Mouse (Mus musculus) E14TG2a.4 (cell line): ENCODE data around the gene Pithd1.

ENCODE experiments used
- H3K27me3 ChIP-seq: 2 replicates; pipeline ENCODE4 v1.6.1; 2014; ENCODE audit warnings: low read length, control low read depth; ENCODE audit not compliant: insufficient read depth
- H3K36me3 ChIP-seq: 2 replicates; pipeline ENCODE4 v1.6.1; 2014; ENCODE audit warnings: low read length, control low read depth; ENCODE audit not compliant: insufficient read depth
- H3K4me1 ChIP-seq: replicated peaks from 2 replicates; pipeline ENCODE4 v1.6.1; 2014; ENCODE audit warnings: low read depth, low read length, control low read depth
- H3K4me3 ChIP-seq: replicated peaks from 2 replicates; pipeline ENCODE4 v1.5.1; 2014; ENCODE audit warnings: mild to moderate bottlenecking, low read length
- H3K9me3 ChIP-seq: 2 replicates; pipeline ENCODE4 v1.6.1; 2014; ENCODE audit warnings: low read length, control low read depth
- CTCF ChIP-seq: conservative IDR thresholded peaks from 2 replicates; pipeline ENCODE4 v1.5.1; 2014; ENCODE audit warnings: low read length
- NANOG ChIP-seq: IDR thresholded peaks from 2 replicates; pipeline ENCODE4 v1.6.1; 2014; ENCODE audit warnings: borderline replicate concordance, low read length, mixed read lengths
- POU5F1 ChIP-seq: IDR thresholded peaks from 2 replicates; pipeline ENCODE4 v1.6.1; 2014; ENCODE audit warnings: low read length, borderline replicate concordance

Gene Pithd1

GRCm38 (mm10) chr4:136022924-136023323 lies 35.9 kb upstream of the Pithd1 start:
- Histone ChIP-seq H3K4me1 (peaks cover 32% of the 10 kb centered on the region), H3K4me3 (no peak overlapping the region), H3K36me3 (no peaks in the 10 kb centered on the region), H3K9me3 (no peaks in the 10 kb centered on the region), H3K27me3 (peaks cover 11% of the 10 kb centered on the region)
- no peak for TF ChIP-seq NANOG
- TF ChIP-seq POU5F1: no peak
- no peak for TF ChIP-seq CTCF

GRCm38 (mm10) chr4:136021549-136022047 lies 34.5 kb upstream of the Pithd1 start, which contains the start of gene Eloa:
Gene Eloa (minus strand): TSS chr4:136021763.
- peaks cover 20% of the 10 kb centered on the region for H3K4me1 ChIP-seq
- TF ChIP-seq POU5F1 (no peak), NANOG (no peak), CTCF (no peak)

DNA sequence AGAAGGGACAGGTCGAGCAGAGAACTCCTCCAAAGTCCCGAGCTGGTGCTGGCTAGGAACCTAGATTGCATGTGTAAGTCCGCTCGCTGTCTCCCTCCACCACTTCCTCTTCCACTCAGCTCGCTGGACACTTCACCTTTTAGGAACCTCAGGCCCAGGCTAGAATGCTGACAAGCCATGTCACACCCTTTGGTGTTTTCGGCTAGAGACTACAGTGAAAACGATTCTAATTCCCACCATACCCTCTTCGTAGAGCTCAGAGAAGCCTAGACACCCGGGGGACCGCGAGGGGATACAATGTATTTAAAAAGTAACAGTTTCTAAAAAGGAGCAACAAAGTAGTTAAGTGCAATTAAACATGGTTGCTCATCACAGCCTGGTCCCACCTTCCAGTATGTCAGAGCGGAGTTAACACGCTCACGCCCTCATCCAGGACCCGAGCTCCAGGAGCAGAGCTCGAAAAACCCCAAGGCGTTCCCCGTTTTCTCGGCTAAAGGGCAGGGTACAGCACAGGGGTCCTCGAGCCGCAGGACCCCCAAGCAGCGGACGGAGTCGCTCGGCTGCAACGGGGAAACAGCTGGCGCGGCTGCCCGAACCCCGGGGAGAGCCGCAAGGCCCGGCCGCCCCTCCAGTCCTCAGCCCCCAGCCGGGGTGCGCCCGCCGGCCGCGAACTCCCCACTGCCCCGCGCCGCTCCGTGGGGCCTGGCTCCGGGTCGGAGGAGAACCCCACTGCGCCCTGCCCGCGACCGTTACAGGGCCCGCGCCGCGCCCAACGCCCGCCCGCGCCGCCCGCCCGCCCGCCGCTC lies 33.9 kb upstream of the Pithd1 start:
- peak overlapping the region; percentile 95 for H3K4me3 ChIP-seq
- no peak for TF ChIP-seq CTCF
- TF ChIP-seq NANOG: no peak
- no peak for TF ChIP-seq POU5F1
- H3K4me1 ChIP-seq: peaks cover 26% of the 10 kb centered on the region
- no peaks in the 10 kb centered on the region for H3K9me3 ChIP-seq
- peaks cover 4% of the 10 kb centered on the region; the same call in 1 of the 2 replicates for H3K36me3 ChIP-seq
- no peaks in the 10 kb centered on the region for H3K27me3 ChIP-seq

More at GRCm38 (mm10) chr4:136021549-136022047, 34.5 kb upstream of the Pithd1 start, which contains the start of gene Eloa:
- no peaks in the 10 kb centered on the region for H3K36me3 ChIP-seq
- H3K9me3 ChIP-seq: no peaks in the 10 kb centered on the region
- H3K27me3 ChIP-seq: no peaks in the 10 kb centered on the region
- peak within 1 kb of the TSS; percentile 95 for H3K4me3 ChIP-seq

GRCm38 (mm10) chr4:136016059-136016602 lies 29.1 kb upstream of the Pithd1 start:
- H3K36me3 ChIP-seq: peaks cover 38% of the 10 kb centered on the region
- TF ChIP-seq NANOG: no peak
- no peak for TF ChIP-seq CTCF
- no peak for TF ChIP-seq POU5F1
- no peaks in the 10 kb centered on the region for H3K27me3 ChIP-seq
- H3K4me1 ChIP-seq: peaks cover 22% of the 10 kb centered on the region
- no peak overlapping the region for H3K4me3 ChIP-seq
- no peaks in the 10 kb centered on the region for H3K9me3 ChIP-seq

DNA sequence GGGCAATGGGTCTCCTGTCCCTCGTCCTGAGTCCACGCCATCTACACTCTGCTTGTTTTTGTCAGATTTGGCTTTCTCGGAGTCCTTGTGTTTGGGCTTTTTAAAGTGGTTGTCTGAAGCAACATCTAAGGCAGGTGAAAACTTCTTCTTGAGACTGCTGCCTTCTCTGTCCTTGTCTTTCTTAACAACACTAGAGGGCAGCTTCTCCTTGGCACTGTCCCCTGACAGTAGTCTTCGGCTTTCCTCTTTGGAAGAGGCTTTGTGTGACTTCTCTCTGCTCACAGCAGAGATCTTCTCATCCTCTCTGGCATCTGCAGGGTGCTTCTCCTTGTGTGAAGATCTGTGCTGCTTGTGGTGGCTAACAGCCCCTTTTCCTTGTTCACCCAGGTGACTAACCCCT lies 23.5 kb upstream of the Pithd1 start:
- H3K36me3 ChIP-seq: peaks cover 86% of the 10 kb centered on the region
- no peaks in the 10 kb centered on the region for H3K27me3 ChIP-seq
- no peaks in the 10 kb centered on the region for H3K9me3 ChIP-seq
- TF ChIP-seq POU5F1 (no peak), NANOG (no peak), CTCF (no peak)
- no peak overlapping the region for H3K4me3 ChIP-seq
- H3K4me1 ChIP-seq: no peaks in the 10 kb centered on the region

DNA sequence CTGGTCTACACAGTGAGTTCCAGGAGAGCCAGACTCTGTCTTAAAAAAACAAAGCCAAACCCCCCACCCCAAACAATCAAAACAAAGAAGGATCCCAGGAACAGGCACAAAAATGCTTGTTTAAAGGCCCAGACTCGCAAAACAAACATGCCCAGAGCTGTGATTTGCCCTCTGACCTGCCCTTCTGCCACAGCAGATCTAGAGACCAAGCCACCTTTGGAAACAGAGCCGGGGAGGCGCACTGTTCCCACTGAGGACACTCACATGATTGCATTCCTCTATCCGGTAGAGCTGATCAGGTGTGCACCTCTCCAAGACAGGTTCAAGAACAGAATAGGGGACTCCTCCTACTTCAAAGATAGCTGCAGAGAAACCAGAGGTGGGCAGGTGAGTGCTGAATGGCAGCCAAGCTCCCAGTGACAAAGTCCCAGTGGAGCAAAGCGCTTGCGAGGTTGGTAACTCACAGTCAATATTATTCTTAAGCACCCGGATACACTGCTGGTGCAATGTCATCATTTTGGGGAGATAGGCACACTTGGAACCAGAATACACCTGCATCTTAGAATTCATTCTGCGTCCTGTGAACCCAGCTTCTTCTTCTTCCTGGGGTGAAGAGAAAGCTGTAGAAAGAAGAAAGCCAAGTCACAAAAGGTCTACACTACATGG lies 21.9 kb upstream of the Pithd1 start:
- peaks cover 93% of the 10 kb centered on the region for H3K36me3 ChIP-seq
- H3K27me3 ChIP-seq: no peaks in the 10 kb centered on the region
- H3K4me1 ChIP-seq: no peaks in the 10 kb centered on the region
- TF ChIP-seq NANOG: no peak
- TF ChIP-seq POU5F1: no peak
- no peak for TF ChIP-seq CTCF
- H3K9me3 ChIP-seq: no peaks in the 10 kb centered on the region
- no peak overlapping the region for H3K4me3 ChIP-seq

DNA sequence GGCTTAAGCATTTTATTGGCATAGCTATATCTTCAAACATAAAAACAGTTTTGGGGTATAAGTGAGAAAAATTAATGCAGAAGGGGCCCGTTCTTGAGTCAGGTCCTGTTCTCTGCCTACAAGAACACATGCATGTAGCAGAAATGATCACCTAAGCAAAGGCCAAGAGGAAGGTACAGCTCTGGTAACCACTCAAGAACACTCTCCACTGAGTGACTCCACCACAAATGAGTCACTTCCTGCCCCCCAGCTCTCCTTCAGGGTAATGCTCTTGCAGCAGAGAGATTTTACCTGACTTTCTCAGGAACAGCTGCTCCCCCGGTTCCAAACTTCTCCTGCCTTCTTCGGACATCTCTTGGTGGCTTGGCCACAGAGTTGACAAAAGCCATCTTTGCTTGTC lies 19.8 kb upstream of the Pithd1 start:
- Histone ChIP-seq H3K27me3 (no peaks in the 10 kb centered on the region), H3K4me1 (0 out of 2 replicates have a peak, but pooled peaks cover 1% of the 10 kb centered on the region), H3K36me3 (peaks cover 92% of the 10 kb centered on the region), H3K9me3 (no peaks in the 10 kb centered on the region), H3K4me3 (no peak overlapping the region)
- TF ChIP-seq NANOG: no peak
- no peak for TF ChIP-seq CTCF
- no peak for TF ChIP-seq POU5F1

DNA sequence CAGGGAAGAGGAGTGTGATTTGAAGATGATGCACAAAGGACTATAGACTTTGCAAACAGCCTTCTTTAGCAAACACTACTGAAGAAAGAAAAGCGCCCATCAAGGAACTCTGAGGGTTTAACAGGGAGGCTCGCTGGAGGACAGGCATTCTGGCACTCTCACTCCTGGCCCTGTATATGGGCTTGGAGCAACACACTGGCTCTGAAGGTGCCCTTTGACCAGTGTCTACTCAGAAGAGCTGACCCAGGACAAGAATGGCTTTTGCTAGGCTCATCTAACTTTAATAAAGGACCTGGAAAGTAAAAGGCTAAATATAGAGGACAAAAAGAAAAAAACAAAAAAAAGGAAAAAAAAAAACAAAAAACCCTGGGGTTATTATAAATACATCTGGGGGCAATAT lies 17.9 kb upstream of the Pithd1 start:
- H3K4me1 ChIP-seq: 0 out of 2 replicates have a peak, but pooled peaks cover 2% of the 10 kb centered on the region
- peaks cover 75% of the 10 kb centered on the region for H3K36me3 ChIP-seq
- no peak overlapping the region for H3K4me3 ChIP-seq
- H3K27me3 ChIP-seq: no peaks in the 10 kb centered on the region
- H3K9me3 ChIP-seq: no peaks in the 10 kb centered on the region
- TF ChIP-seq POU5F1: no peak
- no peak for TF ChIP-seq CTCF
- TF ChIP-seq NANOG: no peak
